Mouse (Mus musculus): ENCODE results near the gene Lsm11.
"Not testable (repeated sequence)": the region's sequence is repeated elsewhere in the genome, so short reads cannot be mapped to it uniquely, and the experiment has no call there.

The Lsm11 gene

GRCm38 (mm10) chr11:45883270-45883931, 61.3 kb downstream of the Lsm11 start:
- DNase-seq (ENCODE audit: low spot score): no peak

DNA sequence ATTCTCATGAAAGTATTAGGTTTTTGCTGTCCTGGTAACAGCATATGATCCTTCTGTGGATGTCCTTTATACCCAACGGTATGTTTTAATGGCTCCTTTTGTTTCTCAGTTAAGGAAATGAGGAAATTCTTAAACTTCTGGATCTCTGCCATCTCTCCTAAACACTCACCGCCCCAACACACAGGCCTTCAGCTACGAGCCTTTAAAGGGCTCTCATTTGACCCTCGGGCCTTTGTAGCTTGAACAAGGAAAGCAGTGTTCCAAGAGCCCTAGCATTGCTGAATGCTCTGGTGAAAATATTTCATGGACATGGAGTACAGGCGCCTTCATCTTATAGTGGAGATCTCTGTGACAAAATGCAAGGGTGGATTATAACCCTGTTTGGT, 63.1 kb downstream of the Lsm11 start:
- no peak for DNase-seq (ENCODE audit: low spot score)

- no peak for DNase-seq (ENCODE audit: low spot score)
Measured at GRCm38 (mm10) chr11:45881026-45881682, 63.6 kb downstream of the Lsm11 start.

DNA sequence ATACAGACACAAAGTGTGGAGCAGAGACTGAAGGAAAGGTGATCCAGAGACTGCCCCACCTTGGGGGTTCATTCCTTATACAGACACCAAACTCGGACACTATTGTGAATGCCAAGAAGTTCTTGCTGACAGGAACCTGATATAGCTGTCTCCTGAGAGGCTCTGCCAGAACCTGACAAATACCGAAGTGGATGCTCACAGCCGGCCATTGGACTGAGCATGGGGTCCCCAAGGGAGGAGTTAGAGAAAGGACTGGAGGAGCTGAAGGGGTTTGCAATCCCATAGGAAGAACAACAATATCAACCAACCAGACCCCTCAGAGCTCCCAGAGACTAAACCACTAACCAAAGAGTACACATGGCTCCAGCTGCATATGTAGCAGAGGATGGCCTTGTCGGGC, 65.4 kb downstream of the Lsm11 start:
- DNase-seq (ENCODE audit: low spot score): not testable (repeated sequence)
